Mouse (Mus musculus): Measurements from ENCODE around the gene Khdc4.

DNA sequence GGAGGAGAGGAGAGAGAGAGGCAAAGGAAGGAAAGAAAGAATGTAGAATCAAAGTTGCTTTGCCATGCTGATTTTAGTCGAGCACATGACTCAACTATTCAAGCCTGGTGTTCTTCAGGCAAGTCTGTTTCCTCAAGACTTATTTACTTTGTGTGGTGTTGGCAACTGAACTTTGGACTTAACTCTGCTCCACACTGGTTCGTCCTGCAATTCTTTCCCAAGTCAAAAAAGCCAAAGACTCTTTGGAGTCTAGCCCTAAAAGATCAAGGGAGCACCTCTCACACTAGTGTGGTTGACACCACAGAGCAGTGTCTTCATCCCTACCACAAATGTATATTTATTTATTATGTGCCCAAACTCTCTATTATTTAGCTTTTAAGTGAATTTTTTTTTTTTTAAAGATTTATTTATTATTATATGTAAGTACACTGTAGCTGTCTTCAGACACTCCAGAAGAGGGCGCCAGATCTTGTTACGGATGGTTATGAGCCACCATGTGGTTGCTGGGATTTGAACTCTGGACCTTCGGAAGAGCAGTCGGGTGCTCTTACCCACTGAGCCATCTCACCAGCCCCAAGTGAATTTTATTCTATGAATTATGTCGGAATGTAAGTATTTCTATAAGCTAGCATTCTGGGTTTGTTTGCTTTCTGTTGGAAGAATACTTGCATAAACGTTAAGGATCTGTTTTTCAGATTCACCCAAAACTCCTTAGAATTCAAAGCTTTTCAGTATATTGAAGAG, 1.2 kb upstream of the Khdc4 start:
- TF ChIP-seq CTCF (IDR thresholded peaks at IDR 0.05; ENCODE audit: low read depth), result peak; percentile 18; the same call in 1 of the 2 replicates
- no peak for TF ChIP-seq EP300 (IDR thresholded peaks at IDR 0.05; ENCODE audit: low read depth)
